7 mouse cellular contexts compared by ENCODE assay signal in genomic region chr2:128122491-128122890, GRCm38 (mm10). TPM values are rescaled to one million over a fixed set of nuclear protein-coding genes. Genes with fewer than 3 reads are reported as not detected.
DNase-seq lines count a peak whose midpoint lies in the region; ATAC-seq and TF ChIP-seq lines count a peak whose summit lies in the region.

No protein-coding gene starts in this region.

- H3K4me1 ChIP-seq in brown adipose tissue, adult 24 weeks (ENCODE audit: control insufficient read depth, insufficient read depth, insufficient read length, low read length), result peaks cover 10% of the 10 kb centered on the region; the same call in 1 of the 2 replicates
- peaks cover 41% of the 10 kb centered on the region for H3K4me1 ChIP-seq in hindbrain, embryonic 15.5 days (replicated peaks)
- H3K4me1 ChIP-seq in limb, embryonic 10.5 days, result peaks cover 46% of the 10 kb centered on the region
- peaks cover 47% of the 10 kb centered on the region for H3K4me1 ChIP-seq in midbrain, embryonic 10.5 days
- H3K4me1 ChIP-seq in small intestine, adult 2 months (ENCODE audit: control insufficient read depth, insufficient read depth, insufficient read length, low read length), result peaks cover 14% of the 10 kb centered on the region

- H3K27me3 ChIP-seq in hindbrain, embryonic 15.5 days, result peaks cover 27% of the 10 kb centered on the region
- peaks cover 37% of the 10 kb centered on the region for H3K27me3 ChIP-seq in limb, embryonic 10.5 days (ENCODE audit: low read depth, poor library complexity, severe bottlenecking)
- H3K27me3 ChIP-seq in midbrain, embryonic 10.5 days (ENCODE audit: low read depth, poor library complexity, severe bottlenecking), result peaks cover 52% of the 10 kb centered on the region
- H3K27me3 ChIP-seq in small intestine, adult 2 months (ENCODE audit: control insufficient read depth, insufficient read depth, low read length), result no peaks in the 10 kb centered on the region

- no peak overlapping the region for H3K27ac ChIP-seq in brown adipose tissue, adult 24 weeks (replicated peaks; ENCODE audit: low read depth, low read length)
- H3K27ac ChIP-seq in hindbrain, embryonic 15.5 days (replicated peaks), result no peak overlapping the region
- H3K27ac ChIP-seq in limb, embryonic 10.5 days, result peak overlapping the region; percentile 31; the same call in 1 of the 2 replicates
- peak overlapping the region; percentile 25; the same call in 1 of the 2 replicates for H3K27ac ChIP-seq in midbrain, embryonic 10.5 days (replicated peaks)
- no peak overlapping the region for H3K27ac ChIP-seq in small intestine, adult 2 months (ENCODE audit: insufficient read depth, low read depth, low read length)

- no peak overlapping the region for H3K9ac ChIP-seq in hindbrain, embryonic 15.5 days

- TF ChIP-seq CTCF in small intestine, adult 2 months (IDR thresholded peaks at IDR 0.05; ENCODE audit: extremely low read depth, insufficient read length, insufficient replicate concordance, low read depth, low read length), result peak; percentile 81; the same call in 1 of the 2 replicates

- peak; percentile 44 for DNase-seq in MEL-GATA-1-ER (ENCODE audit: extremely low read depth, low read depth)
- peak; percentile 65 for DNase-seq in forelimb bud, embryonic 11.5 days (ENCODE audit: low read depth, low spot score)
- peak; percentile 57 for DNase-seq in limb, embryonic 10.5 days (ENCODE audit: low spot score)
- DNase-seq in midbrain, embryonic 10.5 days (ENCODE audit: low spot score), result peak; percentile 69

- H3K4me2 ChIP-seq in hindbrain, embryonic 15.5 days, result peak overlapping the region; percentile 99

- ATAC-seq in hindbrain, embryonic 15.5 days (ENCODE audit: low FRiP score, low read depth), result no peak

- no peak for TF ChIP-seq POLR2A in small intestine, adult 2 months (IDR thresholded peaks at IDR 0.05; ENCODE audit: low read depth, low read length)

- H3K36me3 ChIP-seq in hindbrain, embryonic 15.5 days, result no peaks in the 10 kb centered on the region
- no peaks in the 10 kb centered on the region for H3K36me3 ChIP-seq in limb, embryonic 10.5 days
- no peaks in the 10 kb centered on the region for H3K36me3 ChIP-seq in midbrain, embryonic 10.5 days
- no peaks in the 10 kb centered on the region for H3K36me3 ChIP-seq in small intestine, adult 2 months (ENCODE audit: control insufficient read depth, insufficient read depth, low read length)

- H3K9me3 ChIP-seq in hindbrain, embryonic 15.5 days, result no peaks in the 10 kb centered on the region
- H3K9me3 ChIP-seq in limb, embryonic 10.5 days (replicated peaks), result no peaks in the 10 kb centered on the region
- no peaks in the 10 kb centered on the region for H3K9me3 ChIP-seq in midbrain, embryonic 10.5 days (replicated peaks)

- H3K4me3 ChIP-seq in brown adipose tissue, adult 24 weeks (ENCODE audit: insufficient read depth, low read depth, low read length), result 0 out of 2 replicates have a peak overlapping the region, but pooled peaks have one; percentile 27
- no peak overlapping the region for H3K4me3 ChIP-seq in hindbrain, embryonic 15.5 days
- peak overlapping the region; percentile 86 for H3K4me3 ChIP-seq in limb, embryonic 10.5 days
- H3K4me3 ChIP-seq in midbrain, embryonic 10.5 days, result peak overlapping the region; percentile 67
- H3K4me3 ChIP-seq in small intestine, adult 2 months (ENCODE audit: low read depth, low read length), result peak overlapping the region; percentile 43

- 2% methylated on average over 9 of the region's 9 CpGs for WGBS in hindbrain, embryonic 15.5 days
- WGBS in limb, embryonic 10.5 days, result under 1% methylated on average over 9 of the region's 9 CpGs
- 2% methylated on average over 9 of the region's 9 CpGs for WGBS in midbrain, embryonic 10.5 days
- WGBS in small intestine, adult 2 months, result 3% methylated on average over 9 of the region's 9 CpGs

RNA-seq across cellular contexts. Expression of gene Bcl2l11, which starts 3.3 kb away (rescaled TPM):
- polyA plus RNA-seq in brown adipose tissue, adult 24 weeks (2012; ENCODE audit: insufficient read depth, insufficient read length, missing spikeins), result 1.1 and 2.9 TPM in 2 replicates
- 12.7 and 13.4 TPM in 2 replicates for polyA plus RNA-seq in hindbrain, embryonic 15.5 days (2015; fragmentation: Nextera tagmentation; extraction: Ambion mirVana)
- polyA plus RNA-seq in limb, embryonic 10.5 days (2016; fragmentation: Nextera tagmentation; extraction: Ambion mirVana), result 28.4 and 35.9 TPM in 2 replicates
- polyA plus RNA-seq in midbrain, embryonic 10.5 days (2016; fragmentation: Nextera tagmentation; extraction: Ambion mirVana), result 25.0 and 25.1 TPM in 2 replicates
- 2.9 and 7.4 TPM in 2 replicates for polyA plus RNA-seq in small intestine, adult 2 months (2012; rRNA removed)

Comparison
In these comparisons a context has a peak if more than half of its experiments do, and no peak if none do; other contexts are left out.
1. H3K27ac ChIP-seq: peak in limb, embryonic 10.5 days (single experiment) and midbrain, embryonic 10.5 days (single experiment); none in brown adipose tissue, adult 24 weeks (single experiment), hindbrain, embryonic 15.5 days (single experiment) and small intestine, adult 2 months (single experiment).
2. Peak in every context shown above with its lines, with median percentiles within 50 percentile points of each other: DNase-seq.